Mouse (Mus musculus): ENCODE data around the gene Zfand3. TPM values are rescaled to one million over a fixed set of nuclear protein-coding genes. Genes with fewer than 3 reads are reported as not detected.

The Zfand3 gene
- polyA plus RNA-seq, 1 experiment from 2014 or later, result 78.9 TPM

GRCm38 (mm10) chr17:30097156-30097555 lies 92.6 kb downstream of the Zfand3 start:
- Histone ChIP-seq H3K9me3 (peaks cover 4% of the 10 kb centered on the region; the same call in 1 of the 2 replicates), H3K4me1 (replicated peaks) (peaks cover 29% of the 10 kb centered on the region), H3K4me3 (no peak overlapping the region), H3K9ac (no peak overlapping the region), H3K27me3 (no peaks in the 10 kb centered on the region), H3K4me2 (no peak overlapping the region), H3K27ac (no peak overlapping the region), H3K36me3 (peaks cover 3% of the 10 kb centered on the region; the same call in 1 of the 2 replicates)
- ATAC-seq (ENCODE audit: low FRiP score), result no peak
- 88% methylated on average over 5 of the region's 5 CpGs for WGBS

DNA sequence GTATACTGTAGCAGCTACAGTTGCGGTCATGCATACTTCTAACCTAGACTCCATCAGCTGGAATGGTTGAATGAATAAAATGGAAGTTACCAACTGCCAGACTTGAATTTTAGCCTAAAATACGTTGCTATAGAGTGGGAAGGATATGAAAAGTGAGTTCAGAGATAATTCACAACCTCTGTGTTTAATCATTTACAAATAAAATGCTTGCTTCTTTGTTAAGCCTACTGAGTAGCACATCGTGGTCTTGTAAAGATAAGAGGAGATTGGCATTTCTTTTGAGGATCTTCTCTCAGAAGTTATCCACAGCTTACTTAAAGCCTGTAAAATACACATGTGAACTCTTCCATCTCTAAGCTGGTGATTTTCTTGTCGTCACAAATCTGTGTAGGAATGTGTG lies 93.1 kb downstream of the Zfand3 start:
- 82% methylated on average over 4 of the region's 4 CpGs for WGBS
- Histone ChIP-seq H3K27ac (no peak overlapping the region), H3K9me3 (peaks cover 4% of the 10 kb centered on the region; the same call in 1 of the 2 replicates), H3K4me2 (no peak overlapping the region), H3K27me3 (no peaks in the 10 kb centered on the region), H3K36me3 (peaks cover 3% of the 10 kb centered on the region; the same call in 1 of the 2 replicates), H3K9ac (no peak overlapping the region), H3K4me1 (replicated peaks) (peaks cover 32% of the 10 kb centered on the region), H3K4me3 (no peak overlapping the region)
- ATAC-seq (ENCODE audit: low FRiP score), result no peak

GRCm38 (mm10) chr17:30099670-30100069 lies 95.1 kb downstream of the Zfand3 start:
- Histone ChIP-seq H3K4me1 (replicated peaks) (peaks cover 32% of the 10 kb centered on the region), H3K9ac (no peak overlapping the region), H3K27ac (no peak overlapping the region), H3K36me3 (peaks cover 3% of the 10 kb centered on the region; the same call in 1 of the 2 replicates), H3K4me2 (no peak overlapping the region), H3K9me3 (peaks cover 4% of the 10 kb centered on the region; the same call in 1 of the 2 replicates), H3K4me3 (no peak overlapping the region), H3K27me3 (no peaks in the 10 kb centered on the region)
- ATAC-seq (ENCODE audit: low FRiP score), result no peak
- 72% methylated on average over 2 of the region's 2 CpGs for WGBS

- H3K27ac ChIP-seq, result 0 out of 2 replicates have a peak overlapping the region, but pooled peaks have one; percentile 9
- ATAC-seq (ENCODE audit: low FRiP score), result no peak
- no peak overlapping the region for H3K4me3 ChIP-seq
- no peak overlapping the region for H3K4me2 ChIP-seq
- no peaks in the 10 kb centered on the region for H3K36me3 ChIP-seq
- peaks cover 36% of the 10 kb centered on the region for H3K4me1 ChIP-seq (replicated peaks)
- no peaks in the 10 kb centered on the region for H3K9me3 ChIP-seq
- no peak overlapping the region for H3K9ac ChIP-seq
- H3K27me3 ChIP-seq, result no peaks in the 10 kb centered on the region
Observed at GRCm38 (mm10) chr17:30101801-30102200, 97.3 kb downstream of the Zfand3 start.

GRCm38 (mm10) chr17:30103005-30103404 lies 98.5 kb downstream of the Zfand3 start:
- Histone ChIP-seq H3K4me2 (no peak overlapping the region), H3K36me3 (no peaks in the 10 kb centered on the region), H3K27me3 (no peaks in the 10 kb centered on the region), H3K27ac (no peak overlapping the region), H3K9me3 (no peaks in the 10 kb centered on the region), H3K4me3 (no peak overlapping the region), H3K9ac (no peak overlapping the region), H3K4me1 (replicated peaks) (peaks cover 32% of the 10 kb centered on the region)
- 95% methylated on average over 5 of the region's 5 CpGs for WGBS
- ATAC-seq (ENCODE audit: low FRiP score), result no peak

- H3K9ac ChIP-seq, result no peak overlapping the region
- H3K27ac ChIP-seq, result no peak overlapping the region
- no peak overlapping the region for H3K4me3 ChIP-seq
- H3K36me3 ChIP-seq, result no peaks in the 10 kb centered on the region
- H3K9me3 ChIP-seq, result no peaks in the 10 kb centered on the region
- H3K4me1 ChIP-seq (replicated peaks), result peaks cover 35% of the 10 kb centered on the region
- no peaks in the 10 kb centered on the region for H3K27me3 ChIP-seq
- 56% methylated on average over 4 of the region's 4 CpGs for WGBS
- ATAC-seq (ENCODE audit: low FRiP score), result no peak
- H3K4me2 ChIP-seq, result no peak overlapping the region
Observed at GRCm38 (mm10) chr17:30103641-30104165, 99.2 kb downstream of the Zfand3 start.

DNA sequence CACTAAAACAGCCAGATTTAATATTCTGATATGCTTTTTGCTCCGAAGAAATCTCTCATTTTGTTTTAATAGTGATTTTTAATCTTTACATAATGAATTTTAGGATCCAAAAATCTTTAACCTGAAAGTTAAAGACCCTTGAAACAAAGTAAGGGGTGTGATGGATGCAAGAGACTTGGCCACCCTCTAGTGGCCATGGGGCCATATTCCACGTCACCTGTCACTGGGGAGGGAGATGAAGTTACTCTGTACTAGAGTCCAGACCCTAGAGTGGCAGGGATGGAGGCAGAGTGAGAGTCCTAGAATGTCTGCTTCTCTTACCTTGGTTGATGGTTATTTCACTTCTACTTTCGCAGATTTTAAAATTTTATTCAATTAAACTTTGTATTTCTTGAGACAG lies 100.8 kb downstream of the Zfand3 start:
- Histone ChIP-seq H3K4me3 (no peak overlapping the region), H3K9me3 (no peaks in the 10 kb centered on the region), H3K9ac (no peak overlapping the region), H3K4me2 (no peak overlapping the region), H3K27ac (no peak overlapping the region), H3K27me3 (no peaks in the 10 kb centered on the region), H3K36me3 (no peaks in the 10 kb centered on the region), H3K4me1 (replicated peaks) (peaks cover 38% of the 10 kb centered on the region)
- ATAC-seq (ENCODE audit: low FRiP score), result no peak
- WGBS, result 92% methylated on average over 3 of the region's 3 CpGs

- no peaks in the 10 kb centered on the region for H3K36me3 ChIP-seq
- no peak for ATAC-seq (ENCODE audit: low FRiP score)
- WGBS, result 58% methylated on average over 7 of the region's 7 CpGs
- no peak overlapping the region for H3K4me2 ChIP-seq
- H3K4me3 ChIP-seq, result no peak overlapping the region
- no peaks in the 10 kb centered on the region for H3K27me3 ChIP-seq
- peaks cover 44% of the 10 kb centered on the region for H3K4me1 ChIP-seq (replicated peaks)
- H3K27ac ChIP-seq, result peak overlapping the region; percentile 62
- no peak overlapping the region for H3K9ac ChIP-seq
- no peaks in the 10 kb centered on the region for H3K9me3 ChIP-seq
Observed at GRCm38 (mm10) chr17:30110678-30111077, 106.1 kb downstream of the Zfand3 start.

DNA sequence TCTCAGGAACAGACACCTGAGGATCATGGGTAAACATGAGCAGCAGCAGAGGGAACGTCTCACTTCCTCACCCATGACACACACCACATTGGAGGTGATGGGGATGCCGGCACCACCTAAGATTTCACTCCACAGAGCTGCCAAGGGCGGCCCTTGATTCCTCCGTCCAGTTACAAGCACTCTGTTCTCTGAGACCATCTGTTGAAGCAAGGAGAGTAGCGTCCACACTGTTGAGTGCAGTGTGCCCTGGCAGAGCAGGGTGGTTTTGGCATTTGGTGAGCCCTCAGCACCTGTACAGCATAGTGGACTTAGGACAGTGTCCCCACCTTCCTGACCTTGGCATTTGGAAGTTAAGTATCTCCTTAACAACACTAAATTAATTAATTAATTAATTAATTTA lies 107.0 kb downstream of the Zfand3 start:
- Histone ChIP-seq H3K27ac (peak overlapping the region; percentile 62; the same call in 1 of the 2 replicates), H3K36me3 (no peaks in the 10 kb centered on the region), H3K4me2 (no peak overlapping the region), H3K9ac (no peak overlapping the region; the same call in 1 of the 2 replicates), H3K4me3 (no peak overlapping the region), H3K4me1 (replicated peaks) (peaks cover 48% of the 10 kb centered on the region), H3K27me3 (no peaks in the 10 kb centered on the region), H3K9me3 (no peaks in the 10 kb centered on the region)
- no peak for ATAC-seq (ENCODE audit: low FRiP score)
- 82% methylated on average over 5 of the region's 5 CpGs for WGBS

DNA sequence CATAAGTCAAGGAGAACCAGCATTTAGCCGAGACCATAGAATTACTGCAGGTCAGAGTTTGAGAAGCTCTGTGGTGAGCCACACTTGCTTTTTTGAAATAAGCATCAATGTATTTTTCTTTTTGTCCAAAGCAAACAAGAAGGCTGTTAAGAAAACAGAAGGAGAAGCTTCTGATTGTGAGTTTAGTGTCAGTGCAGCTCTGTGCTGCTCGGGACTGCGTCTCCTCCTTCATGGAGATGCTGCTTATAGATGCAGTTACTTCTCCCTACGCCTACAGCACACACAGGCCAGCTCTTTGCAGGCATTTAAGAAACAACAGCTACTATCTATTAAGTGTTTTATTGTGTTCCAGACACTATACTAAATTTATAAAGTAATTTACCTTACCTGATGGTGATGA lies 107.5 kb downstream of the Zfand3 start:
- Histone ChIP-seq H3K9ac (no peak overlapping the region), H3K4me3 (no peak overlapping the region), H3K9me3 (no peaks in the 10 kb centered on the region), H3K4me1 (replicated peaks) (peaks cover 53% of the 10 kb centered on the region), H3K27ac (no peak overlapping the region), H3K4me2 (no peak overlapping the region), H3K36me3 (no peaks in the 10 kb centered on the region), H3K27me3 (no peaks in the 10 kb centered on the region)
- no peak for ATAC-seq (ENCODE audit: low FRiP score)
- 76% methylated on average over 4 of the region's 4 CpGs for WGBS

- no peak overlapping the region for H3K4me2 ChIP-seq
- H3K27me3 ChIP-seq, result no peaks in the 10 kb centered on the region
- H3K4me1 ChIP-seq (replicated peaks), result peaks cover 56% of the 10 kb centered on the region
- WGBS, result 84% methylated on average over 7 of the region's 7 CpGs
- H3K9me3 ChIP-seq, result no peaks in the 10 kb centered on the region
- H3K27ac ChIP-seq, result no peak overlapping the region
- ATAC-seq (ENCODE audit: low FRiP score), result no peak
- no peaks in the 10 kb centered on the region for H3K36me3 ChIP-seq
- no peak overlapping the region for H3K9ac ChIP-seq
- H3K4me3 ChIP-seq, result no peak overlapping the region
Observed at GRCm38 (mm10) chr17:30112555-30113305, 108.2 kb downstream of the Zfand3 start.

- Histone ChIP-seq H3K9ac (no peak overlapping the region), H3K27me3 (no peaks in the 10 kb centered on the region), H3K27ac (no peak overlapping the region), H3K4me2 (no peak overlapping the region), H3K9me3 (no peaks in the 10 kb centered on the region), H3K4me1 (replicated peaks) (peaks cover 52% of the 10 kb centered on the region), H3K4me3 (no peak overlapping the region), H3K36me3 (no peaks in the 10 kb centered on the region)
- ATAC-seq (ENCODE audit: low FRiP score), result no peak
- 81% methylated on average over 3 of the region's 3 CpGs for WGBS
Observed at GRCm38 (mm10) chr17:30114761-30115160, 110.2 kb downstream of the Zfand3 start.

DNA sequence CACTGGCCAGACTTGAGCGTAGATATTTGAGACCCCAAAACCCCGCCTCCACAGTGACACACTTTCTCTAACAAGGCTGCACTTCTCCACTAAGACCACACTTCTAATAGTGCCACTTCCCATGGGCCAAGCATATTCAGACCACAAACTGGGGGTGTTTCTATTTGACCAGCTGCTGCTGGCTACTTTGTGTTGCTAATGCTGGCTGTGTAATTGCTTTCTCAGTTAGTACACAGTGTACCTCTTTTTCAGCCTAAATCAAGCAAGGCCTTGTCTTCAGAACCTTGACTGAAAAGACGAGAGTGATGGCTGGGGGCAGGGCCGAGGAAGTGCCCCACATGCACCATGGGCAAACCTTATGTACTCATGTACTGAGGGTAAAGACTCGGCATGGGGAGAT lies 111.7 kb downstream of the Zfand3 start:
- Histone ChIP-seq H3K4me3 (no peak overlapping the region), H3K36me3 (no peaks in the 10 kb centered on the region), H3K4me1 (replicated peaks) (peaks cover 44% of the 10 kb centered on the region), H3K9ac (no peak overlapping the region), H3K27me3 (no peaks in the 10 kb centered on the region), H3K4me2 (no peak overlapping the region), H3K27ac (peak overlapping the region; percentile 35), H3K9me3 (no peaks in the 10 kb centered on the region)
- WGBS, result 64% methylated on average over 5 of the region's 5 CpGs
- ATAC-seq (ENCODE audit: low FRiP score), result peak; percentile 36; the same call in 1 of the 2 replicates
